Mouse (Mus musculus) forebrain, embryonic 15.5 days (tissue): ENCODE data around the gene Slc25a18. TPM values are rescaled to one million over a fixed set of nuclear protein-coding genes. Genes with fewer than 3 reads are reported as not detected.
A peak's percentile ranks its signal among the peaks of the same experiment; 100 is the strongest.
"Not testable (repeated sequence)": the region's sequence is repeated elsewhere in the genome, so short reads cannot be mapped to it uniquely, and the experiment has no call there.

Experiments used
- ATAC-seq: fragments of 200-750 bp; cut with Nextera tagmentation; replicated peaks from 2 replicates; pipeline ENCODE4 v1.8.0; 2017; ENCODE audit warnings: mild to moderate bottlenecking, moderate TSS enrichment, moderate library complexity
- H3K27ac ChIP-seq: fragments of 300-500 bp; sonication (generic); replicated peaks from 2 replicates; pipeline ENCODE4 v1.5.1; 2015; ENCODE audit warnings: mild to moderate bottlenecking, inconsistent platforms
- H3K27me3 ChIP-seq: fragments of 300-500 bp; sonication (generic); 2 replicates; pipeline ENCODE4 v1.6.1; 2015; ENCODE audit warnings: inconsistent platforms
- H3K36me3 ChIP-seq: fragments of 300-500 bp; sonication (generic); 2 replicates; pipeline ENCODE4 v1.6.1; 2015; ENCODE audit warnings: mild to moderate bottlenecking, inconsistent platforms
- H3K4me1 ChIP-seq: fragments of 300-500 bp; sonication (generic); 2 replicates; pipeline ENCODE4 v1.6.1; 2015; ENCODE audit warnings: inconsistent platforms
- H3K4me2 ChIP-seq: fragments of 300-500 bp; sonication (generic); replicated peaks from 2 replicates; pipeline ENCODE4 v1.6.1; 2015; ENCODE audit warnings: mild to moderate bottlenecking, inconsistent platforms
- H3K4me3 ChIP-seq: fragments of 300-500 bp; sonication (generic); 2 replicates; pipeline ENCODE4 v1.5.1; 2015; ENCODE audit warnings: mild to moderate bottlenecking, inconsistent platforms
- H3K9ac ChIP-seq: fragments of 300-500 bp; sonication (generic); replicated peaks from 2 replicates; pipeline ENCODE4 v1.6.1; 2015; ENCODE audit warnings: mild to moderate bottlenecking, inconsistent platforms
- H3K9me3 ChIP-seq: fragments of 300-500 bp; sonication (generic); 2 replicates; pipeline ENCODE4 v1.6.1; 2016; ENCODE audit warnings: inconsistent platforms
- WGBS: fragments of 180-500 bp; shearing (Covaris S2); methylation state at CpG from one replicate; pipeline ENCODE4 v1.1.7; 2015; ENCODE audit warnings: mixed read lengths; 5-methylcytosine and 5-hydroxymethylcytosine counted together
- polyA plus RNA-seq: library from polyadenylated mRNA; unstranded; fragments of >200 nt; fragmentation: Nextera tagmentation; extraction: Ambion mirVana; gene quantifications from 2 replicates; pipeline ENCODE4 v1.2.1, GENCODE M21; 2015

The Slc25a18 gene
- polyA plus RNA-seq, 1 experiment from 2014 or later: 3.2 TPM

GRCm38 (mm10) chr6:120799581-120800041 is 26.2 kb downstream of the Slc25a18 start:
- H3K4me3 ChIP-seq: no peak overlapping the region
- no peaks in the 10 kb centered on the region for H3K4me1 ChIP-seq
- ATAC-seq: no peak
- no peak overlapping the region for H3K9ac ChIP-seq
- no peak overlapping the region for H3K27ac ChIP-seq
- H3K27me3 ChIP-seq: no peaks in the 10 kb centered on the region
- no peaks in the 10 kb centered on the region for H3K9me3 ChIP-seq
- H3K4me2 ChIP-seq: no peak overlapping the region
- peaks cover 82% of the 10 kb centered on the region for H3K36me3 ChIP-seq
- 90% methylated on average over 4 of the region's 4 CpGs for WGBS

GRCm38 (mm10) chr6:120806999-120807737 is 33.8 kb downstream of the Slc25a18 start:
- Histone ChIP-seq H3K4me1 (no peaks in the 10 kb centered on the region), H3K4me2 (no peak overlapping the region), H3K9me3 (no peaks in the 10 kb centered on the region), H3K36me3 (peaks cover 86% of the 10 kb centered on the region), H3K9ac (no peak overlapping the region), H3K27ac (no peak overlapping the region), H3K27me3 (no peaks in the 10 kb centered on the region), H3K4me3 (no peak overlapping the region)
- 77% methylated on average over 5 of the region's 5 CpGs for WGBS
- ATAC-seq: no peak

- H3K4me1 ChIP-seq: no peaks in the 10 kb centered on the region
- no peak for ATAC-seq
- H3K4me2 ChIP-seq: no peak overlapping the region
- H3K36me3 ChIP-seq: peaks cover 83% of the 10 kb centered on the region
- H3K27me3 ChIP-seq: no peaks in the 10 kb centered on the region
- H3K27ac ChIP-seq: no peak overlapping the region
- no peak overlapping the region for H3K4me3 ChIP-seq
- H3K9me3 ChIP-seq: no peaks in the 10 kb centered on the region
- H3K9ac ChIP-seq: no peak overlapping the region
- WGBS: 95% methylated on average over 4 of the region's 4 CpGs
Observed at GRCm38 (mm10) chr6:120807738-120808081, 34.3 kb downstream of the Slc25a18 start.

GRCm38 (mm10) chr6:120811999-120812398 is 38.6 kb downstream of the Slc25a18 start:
- not testable (repeated sequence) for H3K27ac ChIP-seq, H3K27me3 ChIP-seq, H3K4me2 ChIP-seq, H3K9me3 ChIP-seq, H3K4me1 ChIP-seq, H3K9ac ChIP-seq, H3K4me3 ChIP-seq, ATAC-seq
- H3K36me3 ChIP-seq: peaks cover 45% of the 10 kb centered on the region
- WGBS: 97% methylated on average over 8 of the region's 10 CpGs

- Histone ChIP-seq H3K27me3 (no peaks in the 10 kb centered on the region), H3K4me1 (peaks cover 20% of the 10 kb centered on the region), H3K4me3 (no peak overlapping the region), H3K36me3 (peaks cover 21% of the 10 kb centered on the region), H3K9me3 (no peaks in the 10 kb centered on the region), H3K9ac (no peak overlapping the region), H3K27ac (no peak overlapping the region), H3K4me2 (no peak overlapping the region)
- ATAC-seq: no peak
- WGBS: 95% methylated on average over 2 of the region's 2 CpGs
Observed at GRCm38 (mm10) chr6:120819294-120819693, 45.9 kb downstream of the Slc25a18 start.

- Histone ChIP-seq H3K27me3 (no peaks in the 10 kb centered on the region), H3K4me2 (no peak overlapping the region), H3K27ac (no peak overlapping the region), H3K9me3 (no peaks in the 10 kb centered on the region), H3K4me1 (peaks cover 20% of the 10 kb centered on the region), H3K4me3 (no peak overlapping the region), H3K36me3 (peaks cover 21% of the 10 kb centered on the region), H3K9ac (no peak overlapping the region)
- WGBS: 93% methylated on average over 5 of the region's 5 CpGs
- ATAC-seq: no peak
Observed at GRCm38 (mm10) chr6:120820144-120820543, 46.8 kb downstream of the Slc25a18 start.

- no peaks in the 10 kb centered on the region for H3K9me3 ChIP-seq
- H3K4me3 ChIP-seq: no peak overlapping the region
- H3K4me2 ChIP-seq: no peak overlapping the region
- H3K9ac ChIP-seq: 0 out of 2 replicates have a peak overlapping the region, but pooled peaks have one; percentile 11
- no peak for ATAC-seq
- peaks cover 21% of the 10 kb centered on the region for H3K36me3 ChIP-seq
- H3K4me1 ChIP-seq: peaks cover 20% of the 10 kb centered on the region
- H3K27me3 ChIP-seq: no peaks in the 10 kb centered on the region
- no peak overlapping the region for H3K27ac ChIP-seq
- 94% methylated on average over 1 of the region's 1 CpGs for WGBS
Observed at GRCm38 (mm10) chr6:120820941-120821340, 47.6 kb downstream of the Slc25a18 start.

- H3K4me3 ChIP-seq: peak overlapping the region; percentile 84
- H3K27ac ChIP-seq: no peak overlapping the region
- no peak for ATAC-seq
- H3K36me3 ChIP-seq: peaks cover 21% of the 10 kb centered on the region
- WGBS: 51% methylated on average over 5 of the region's 5 CpGs
- peaks cover 20% of the 10 kb centered on the region for H3K4me1 ChIP-seq
- H3K9me3 ChIP-seq: no peaks in the 10 kb centered on the region
- H3K27me3 ChIP-seq: no peaks in the 10 kb centered on the region
- peak overlapping the region; percentile 80 for H3K9ac ChIP-seq
- H3K4me2 ChIP-seq: peak overlapping the region; percentile 58
Observed at GRCm38 (mm10) chr6:120821715-120822114, 48.3 kb downstream of the Slc25a18 start.

GRCm38 (mm10) chr6:120822307-120822928 is 49.0 kb downstream of the Slc25a18 start, which contains the start of gene Atp6v1e1:
Atp6v1e1 (minus strand) TSS chr6:120822793.
- Histone ChIP-seq H3K9ac (peak within 1 kb of the TSS; percentile 80), H3K36me3 (peaks cover 17% of the 10 kb centered on the region), H3K4me3 (peak within 1 kb of the TSS; percentile 84), H3K27ac (peak within 1 kb of the TSS; percentile 83), H3K4me1 (peaks cover 20% of the 10 kb centered on the region), H3K27me3 (no peaks in the 10 kb centered on the region), H3K9me3 (no peaks in the 10 kb centered on the region), H3K4me2 (peak within 1 kb of the TSS; percentile 58)
- WGBS: under 1% methylated on average over 40 of the region's 41 CpGs
- peak; percentile 97 for ATAC-seq

GRCm38 (mm10) chr6:120822937-120823614 is 49.7 kb downstream of the Slc25a18 start:
- Histone ChIP-seq H3K9me3 (no peaks in the 10 kb centered on the region), H3K4me2 (peak overlapping the region; percentile 37), H3K9ac (0 out of 2 replicates have a peak overlapping the region, but pooled peaks have one; percentile 13), H3K4me3 (peak overlapping the region; percentile 84), H3K36me3 (peaks cover 11% of the 10 kb centered on the region), H3K4me1 (peaks cover 20% of the 10 kb centered on the region), H3K27ac (peak overlapping the region; percentile 54), H3K27me3 (no peaks in the 10 kb centered on the region)
- 69% methylated on average over 10 of the region's 10 CpGs for WGBS
- ATAC-seq: peak; percentile 57; the same call in 1 of the 2 replicates

GRCm38 (mm10) chr6:120830056-120830455 is 56.7 kb downstream of the Slc25a18 start:
- Histone ChIP-seq H3K9me3 (no peaks in the 10 kb centered on the region), H3K9ac (no peak overlapping the region), H3K27me3 (no peaks in the 10 kb centered on the region; the same call in 1 of the 2 replicates), H3K4me3 (no peak overlapping the region), H3K36me3 (no peaks in the 10 kb centered on the region), H3K27ac (no peak overlapping the region), H3K4me2 (no peak overlapping the region), H3K4me1 (no peaks in the 10 kb centered on the region)
- no peak for ATAC-seq
- WGBS: 71% methylated on average over 1 of the region's 1 CpGs
